In genomic region chr11:117969100-117969944, GRCm38 (mm10) we compare ENCODE assay signal across 8 mouse cellular contexts. TPM values are rescaled to one million over a fixed set of nuclear protein-coding genes. Genes with fewer than 3 reads are reported as not detected.
DNase-seq lines count a peak whose midpoint lies in the region; ATAC-seq and TF ChIP-seq lines count a peak whose summit lies in the region.

No protein-coding gene starts in this region.

- peak; percentile 67; the same call in 1 of the 2 replicates for TF ChIP-seq POLR2A in bone marrow, adult 2 months (IDR thresholded peaks at IDR 0.05; ENCODE audit: borderline replicate concordance, control insufficient read depth, low read depth, low read length)

- peaks cover 5% of the 10 kb centered on the region; the same call in 1 of the 2 replicates for H3K27me3 ChIP-seq in embryonic facial prominence, embryonic 14.5 days (replicated peaks; ENCODE audit: control insufficient read depth, insufficient read depth, low read length)
- H3K27me3 ChIP-seq in limb, embryonic 13.5 days, result peaks cover 21% of the 10 kb centered on the region
- H3K27me3 ChIP-seq in midbrain, embryonic 15.5 days (replicated peaks), result peaks cover 19% of the 10 kb centered on the region

- peak overlapping the region; percentile 76 for H3K27ac ChIP-seq in bone marrow, adult 2 months (ENCODE audit: control insufficient read depth, insufficient read depth, low read depth, low read length, poor library complexity)
- peak overlapping the region; percentile 96 for H3K27ac ChIP-seq in embryonic facial prominence, embryonic 14.5 days (replicated peaks; ENCODE audit: low read depth, low read length)
- peak overlapping the region; percentile 98 for H3K27ac ChIP-seq in limb, embryonic 13.5 days
- peak overlapping the region; percentile 79 for H3K27ac ChIP-seq in midbrain, embryonic 15.5 days

- no peak for TF ChIP-seq CTCF in bone marrow, adult 2 months (IDR thresholded peaks at IDR 0.05; ENCODE audit: control insufficient read depth, insufficient read depth, low read length)

- peak; percentile 95 for ATAC-seq in embryonic facial prominence, embryonic 14.5 days (ENCODE audit: low read depth)
- peak; percentile 93 for ATAC-seq in limb, embryonic 13.5 days (ENCODE audit: low FRiP score, low read depth)
- ATAC-seq in midbrain, embryonic 15.5 days (replicated peaks), result peak; percentile 85

- H3K36me3 ChIP-seq in embryonic facial prominence, embryonic 14.5 days (ENCODE audit: control insufficient read depth, insufficient read depth, low read length), result peaks cover 10% of the 10 kb centered on the region; the same call in 1 of the 2 replicates
- H3K36me3 ChIP-seq in limb, embryonic 13.5 days, result peaks cover 14% of the 10 kb centered on the region
- no peaks in the 10 kb centered on the region for H3K36me3 ChIP-seq in midbrain, embryonic 15.5 days (replicated peaks)

- no peaks in the 10 kb centered on the region for H3K9me3 ChIP-seq in embryonic facial prominence, embryonic 14.5 days (ENCODE audit: control insufficient read depth, low read length)
- no peaks in the 10 kb centered on the region for H3K9me3 ChIP-seq in limb, embryonic 13.5 days
- no peaks in the 10 kb centered on the region for H3K9me3 ChIP-seq in midbrain, embryonic 15.5 days

- peaks cover 8% of the 10 kb centered on the region; the same call in 1 of the 2 replicates for H3K4me1 ChIP-seq in bone marrow, adult 2 months (ENCODE audit: control insufficient read depth, insufficient read depth, low read length)
- peaks cover 38% of the 10 kb centered on the region for H3K4me1 ChIP-seq in embryonic facial prominence, embryonic 14.5 days (ENCODE audit: control insufficient read depth, insufficient read depth, low read length)
- H3K4me1 ChIP-seq in limb, embryonic 13.5 days, result peaks cover 50% of the 10 kb centered on the region
- peaks cover 55% of the 10 kb centered on the region for H3K4me1 ChIP-seq in midbrain, embryonic 15.5 days

- H3K9ac ChIP-seq in embryonic facial prominence, embryonic 14.5 days (ENCODE audit: low read depth, low read length), result peak overlapping the region; percentile 92
- peak overlapping the region; percentile 91 for H3K9ac ChIP-seq in limb, embryonic 13.5 days
- H3K9ac ChIP-seq in midbrain, embryonic 15.5 days, result peak overlapping the region; percentile 59

- peak overlapping the region; percentile 53 for H3K4me3 ChIP-seq in bone marrow, adult 2 months (replicated peaks; ENCODE audit: control insufficient read depth, low read depth, low read length)
- peak overlapping the region; percentile 76 for H3K4me3 ChIP-seq in embryonic facial prominence, embryonic 14.5 days (ENCODE audit: low read depth, low read length)
- peak overlapping the region; percentile 79 for H3K4me3 ChIP-seq in limb, embryonic 13.5 days
- peak overlapping the region; percentile 60 for H3K4me3 ChIP-seq in midbrain, embryonic 15.5 days

- WGBS in bone marrow, adult 2 months, result under 1% methylated on average over 65 of the region's 65 CpGs
- 2% methylated on average over 29 of the region's 65 CpGs for WGBS in embryonic facial prominence, embryonic 14.5 days
- WGBS in limb, embryonic 13.5 days, result 0% methylated on average over 44 of the region's 65 CpGs
- WGBS in midbrain, embryonic 15.5 days, result under 1% methylated on average over 44 of the region's 65 CpGs

- H3K4me2 ChIP-seq in embryonic facial prominence, embryonic 14.5 days (ENCODE audit: low read depth, low read length), result peak overlapping the region; percentile 83
- peak overlapping the region; percentile 99 for H3K4me2 ChIP-seq in limb, embryonic 13.5 days (replicated peaks)
- peak overlapping the region; percentile 90 for H3K4me2 ChIP-seq in midbrain, embryonic 15.5 days

- peak; percentile 75 for DNase-seq in A20 (ENCODE audit: low read depth, low spot score)
- DNase-seq in embryonic facial prominence, embryonic 14.5 days (ENCODE audit: low spot score), result peak; percentile 98
- peak; percentile 93 for DNase-seq in heart, adult 8-10 months (ENCODE audit: low spot score)
- peak; percentile 97 for DNase-seq in kidney, adult 9 months
- DNase-seq in spleen, postnatal 14 days (ENCODE audit: low spot score in 2 of 2), result peak; percentile 68

RNA-seq across cellular contexts. Expression of gene Socs3, which starts 0.5 kb away (rescaled TPM):
- polyA plus RNA-seq in bone marrow, adult 2 months (2011; ENCODE audit: insufficient read depth, insufficient read length, low replicate concordance, missing spikeins), result 3.4 and 9.6 TPM in 2 replicates
- polyA plus RNA-seq in embryonic facial prominence, embryonic 14.5 days (2014; fragmentation: Nextera tagmentation; extraction: Ambion mirVana), result 6.8 and 8.3 TPM in 2 replicates
- 1 to 10 TPM; 3.8 to 6.2 (median 4.7) TPM for total RNA-seq in heart, adult 8-10 months (2022)
- polyA plus RNA-seq in limb, embryonic 13.5 days (2015; fragmentation: Nextera tagmentation; extraction: Ambion mirVana), result 15.6 and 15.8 TPM in 2 replicates
- 8.7 and 8.9 TPM in 2 replicates for polyA plus RNA-seq in midbrain, embryonic 15.5 days (2015; fragmentation: Nextera tagmentation; extraction: Ambion mirVana)

RNA-seq across cellular contexts. Expression of gene Pgs1, which starts 16.8 kb away (rescaled TPM):
- 27.1 and 67.5 TPM in 2 replicates for polyA plus RNA-seq in bone marrow, adult 2 months (2011; ENCODE audit: insufficient read depth, insufficient read length, low replicate concordance, missing spikeins)
- polyA plus RNA-seq in embryonic facial prominence, embryonic 14.5 days (2014; fragmentation: Nextera tagmentation; extraction: Ambion mirVana), result 31.0 and 34.7 TPM in 2 replicates
- 10 to 100 TPM; 16.4 to 20.6 (median 19.2) TPM for total RNA-seq in heart, adult 8-10 months (2022)
- 34.4 and 35.7 TPM in 2 replicates for polyA plus RNA-seq in limb, embryonic 13.5 days (2015; fragmentation: Nextera tagmentation; extraction: Ambion mirVana)
- 62.5 and 63.5 TPM in 2 replicates for polyA plus RNA-seq in midbrain, embryonic 15.5 days (2015; fragmentation: Nextera tagmentation; extraction: Ambion mirVana)

Comparison
In these comparisons a context has a peak if more than half of its experiments do, and no peak if none do; other contexts are left out.
1. Peak in every context shown above with its lines: DNase-seq, ATAC-seq, H3K4me3 ChIP-seq and H3K27ac ChIP-seq.